Mouse (Mus musculus) bone marrow, adult 2 months (tissue): ENCODE results near the gene Ccdc83.

Experiments
- CTCF ChIP-seq: fragments of 200-500 bp; IDR thresholded peaks from 2 replicates; pipeline ENCODE4 v1.5.1; 2011; ENCODE audit warnings: low read length, control low read depth; ENCODE audit not compliant: control insufficient read depth, insufficient read depth
- POLR2A ChIP-seq: fragments of 200-500 bp; IDR thresholded peaks from 2 replicates; pipeline ENCODE4 v1.6.1; 2011; ENCODE audit warnings: low read depth, mild to moderate bottlenecking, control low read depth, low read length, borderline replicate concordance; ENCODE audit not compliant: control insufficient read depth

GRCm38 (mm10) chr7:90180635-90181034 is 84.9 kb downstream of the Ccdc83 start:
- TF ChIP-seq CTCF (no peak), POLR2A (no peak)
